Mouse (Mus musculus): Measurements from ENCODE around the gene Mef2a. TPM values are rescaled to one million over a fixed set of nuclear protein-coding genes. Genes with fewer than 3 reads are reported as not detected.
A peak's percentile ranks its signal among the peaks of the same experiment; 100 is the strongest.

Mef2a gene
- polyA plus RNA-seq, 1 experiment from 2014 or later = 144 TPM

GRCm38 (mm10) chr7:67230640-67231140 is 142.0 kb downstream of the Mef2a start:
- WGBS = 28% methylated on average over 3 of the region's 3 CpGs
- Histone ChIP-seq H3K4me1 (ENCODE audit: control insufficient read depth in 2 of 2, insufficient read depth in 2 of 2, low read length in 2 of 2) (peaks cover 22 to 50% of the 10 kb centered on the region in 2 experiments), H3K9ac (ENCODE audit: low read length) (peak overlapping the region; percentile 58), H3K4me2 (ENCODE audit: low read length) (peak overlapping the region; percentile 22), H3K27me3 (ENCODE audit: control insufficient read depth, insufficient read depth, low read length) (no peaks in the 10 kb centered on the region), H3K36me3 (ENCODE audit: control insufficient read depth, insufficient read depth, low read length) (peaks cover 57% of the 10 kb centered on the region), H3K4me3 (ENCODE audit: control insufficient read depth in 1 of 2, insufficient read depth in 1 of 2, low read depth in 1 of 2, low read length in 2 of 2) (no peak overlapping the region), H3K27ac (replicated peaks in 1 of 2; ENCODE audit: control insufficient read depth in 1 of 2, insufficient read depth in 1 of 2, low read depth in 2 of 2, low read length in 2 of 2) (peak overlapping the region; percentile 96 to 97), H3K9me3 (ENCODE audit: control insufficient read depth, low read length) (no peaks in the 10 kb centered on the region)
- no peak for ATAC-seq (ENCODE audit: insufficient number of reproducible peaks, insufficient read depth, low FRiP score, low read depth)

- Histone ChIP-seq H3K9ac (ENCODE audit: low read length) (no peak overlapping the region), H3K4me3 (ENCODE audit: control insufficient read depth in 1 of 2, insufficient read depth in 1 of 2, low read depth in 1 of 2, low read length in 2 of 2) (no peak overlapping the region)
Observed at GRCm38 (mm10) chr7:67230221-67230620, 142.4 kb downstream of the Mef2a start.

GRCm38 (mm10) chr7:67229701-67230100 is 143.0 kb downstream of the Mef2a start:
- no peak overlapping the region for H3K4me3 ChIP-seq (ENCODE audit: control insufficient read depth in 1 of 2, insufficient read depth in 1 of 2, low read depth in 1 of 2, low read length in 2 of 2)
- no peaks in the 10 kb centered on the region for H3K27me3 ChIP-seq (ENCODE audit: control insufficient read depth, insufficient read depth, low read length)
- peak overlapping the region; percentile 63 to 97 for H3K27ac ChIP-seq (replicated peaks in 1 of 2; ENCODE audit: control insufficient read depth in 1 of 2, insufficient read depth in 1 of 2, low read depth in 2 of 2, low read length in 2 of 2)
- 81% methylated on average over 3 of the region's 3 CpGs for WGBS
- H3K4me1 ChIP-seq (ENCODE audit: control insufficient read depth in 2 of 2, insufficient read depth in 2 of 2, low read length in 2 of 2) = peaks cover 20 to 40% of the 10 kb centered on the region in 2 experiments
- no peaks in the 10 kb centered on the region for H3K9me3 ChIP-seq (ENCODE audit: control insufficient read depth, low read length)
- H3K4me2 ChIP-seq (ENCODE audit: low read length) = 0 out of 2 replicates have a peak overlapping the region, but pooled peaks have one; percentile 5
- peaks cover 56% of the 10 kb centered on the region for H3K36me3 ChIP-seq (ENCODE audit: control insufficient read depth, insufficient read depth, low read length)
- ATAC-seq (ENCODE audit: insufficient number of reproducible peaks, insufficient read depth, low FRiP score, low read depth) = no peak
- no peak overlapping the region for H3K9ac ChIP-seq (ENCODE audit: low read length)

More at GRCm38 (mm10) chr7:67230221-67230620, 142.4 kb downstream of the Mef2a start:
- H3K4me1 ChIP-seq (ENCODE audit: control insufficient read depth in 2 of 2, insufficient read depth in 2 of 2, low read length in 2 of 2) = peaks cover 22 to 46% of the 10 kb centered on the region in 2 experiments
- H3K27me3 ChIP-seq (ENCODE audit: control insufficient read depth, insufficient read depth, low read length) = no peaks in the 10 kb centered on the region
- H3K36me3 ChIP-seq (ENCODE audit: control insufficient read depth, insufficient read depth, low read length) = peaks cover 56% of the 10 kb centered on the region
- no peak for ATAC-seq (ENCODE audit: insufficient number of reproducible peaks, insufficient read depth, low FRiP score, low read depth)
- H3K27ac ChIP-seq (replicated peaks in 1 of 2; ENCODE audit: control insufficient read depth in 1 of 2, insufficient read depth in 1 of 2, low read depth in 2 of 2, low read length in 2 of 2) = peak overlapping the region; percentile 96 to 97
- H3K4me2 ChIP-seq (ENCODE audit: low read length) = peak overlapping the region; percentile 22
- no peaks in the 10 kb centered on the region for H3K9me3 ChIP-seq (ENCODE audit: control insufficient read depth, low read length)
- WGBS = 27% methylated on average over 3 of the region's 3 CpGs

GRCm38 (mm10) chr7:67228891-67229602 is 143.6 kb downstream of the Mef2a start:
- Histone ChIP-seq H3K27ac (replicated peaks in 1 of 2; ENCODE audit: control insufficient read depth in 1 of 2, insufficient read depth in 1 of 2, low read depth in 2 of 2, low read length in 2 of 2) (peak overlapping the region; percentile 63 to 97), H3K4me3 (ENCODE audit: control insufficient read depth in 1 of 2, insufficient read depth in 1 of 2, low read depth in 1 of 2, low read length in 2 of 2) (no peak overlapping the region), H3K4me1 (ENCODE audit: control insufficient read depth in 2 of 2, insufficient read depth in 2 of 2, low read length in 2 of 2) (peaks cover 19 to 36% of the 10 kb centered on the region in 2 experiments), H3K9ac (ENCODE audit: low read length) (no peak overlapping the region), H3K4me2 (ENCODE audit: low read length) (no peak overlapping the region), H3K27me3 (ENCODE audit: control insufficient read depth, insufficient read depth, low read length) (no peaks in the 10 kb centered on the region), H3K36me3 (ENCODE audit: control insufficient read depth, insufficient read depth, low read length) (peaks cover 56% of the 10 kb centered on the region), H3K9me3 (ENCODE audit: control insufficient read depth, low read length) (no peaks in the 10 kb centered on the region)
- 75% methylated on average over 5 of the region's 5 CpGs for WGBS
- ATAC-seq (ENCODE audit: insufficient number of reproducible peaks, insufficient read depth, low FRiP score, low read depth) = no peak

GRCm38 (mm10) chr7:67228390-67228789 is 144.3 kb downstream of the Mef2a start:
- H3K27ac ChIP-seq (replicated peaks in 1 of 2; ENCODE audit: control insufficient read depth in 1 of 2, insufficient read depth in 1 of 2, low read depth in 2 of 2, low read length in 2 of 2) = no peak overlapping the region
- H3K36me3 ChIP-seq (ENCODE audit: control insufficient read depth, insufficient read depth, low read length) = peaks cover 54% of the 10 kb centered on the region

GRCm38 (mm10) chr7:67227538-67227937 is 145.1 kb downstream of the Mef2a start:
- H3K4me2 ChIP-seq (ENCODE audit: low read length) = no peak overlapping the region
- no peak overlapping the region for H3K9ac ChIP-seq (ENCODE audit: low read length)
- 0 out of 4 replicates have a peak overlapping the region, but pooled peaks of 1 of the 2 experiments have one; percentile 14 for H3K27ac ChIP-seq (replicated peaks in 1 of 2; ENCODE audit: control insufficient read depth in 1 of 2, insufficient read depth in 1 of 2, low read depth in 2 of 2, low read length in 2 of 2)
- H3K4me3 ChIP-seq (ENCODE audit: control insufficient read depth in 1 of 2, insufficient read depth in 1 of 2, low read depth in 1 of 2, low read length in 2 of 2) = no peak overlapping the region
- ATAC-seq (ENCODE audit: insufficient number of reproducible peaks, insufficient read depth, low FRiP score, low read depth) = no peak
- peaks cover 46% of the 10 kb centered on the region for H3K36me3 ChIP-seq (ENCODE audit: control insufficient read depth, insufficient read depth, low read length)
- H3K27me3 ChIP-seq (ENCODE audit: control insufficient read depth, insufficient read depth, low read length) = no peaks in the 10 kb centered on the region
- 55% methylated on average over 1 of the region's 1 CpGs for WGBS
- no peaks in the 10 kb centered on the region for H3K9me3 ChIP-seq (ENCODE audit: control insufficient read depth, low read length)
- H3K4me1 ChIP-seq (ENCODE audit: control insufficient read depth in 2 of 2, insufficient read depth in 2 of 2, low read length in 2 of 2) = peaks cover 19 to 45% of the 10 kb centered on the region in 2 experiments

More at GRCm38 (mm10) chr7:67228390-67228789, 144.3 kb downstream of the Mef2a start:
- no peak for ATAC-seq (ENCODE audit: insufficient number of reproducible peaks, insufficient read depth, low FRiP score, low read depth)
- Histone ChIP-seq H3K27me3 (ENCODE audit: control insufficient read depth, insufficient read depth, low read length) (no peaks in the 10 kb centered on the region), H3K9me3 (ENCODE audit: control insufficient read depth, low read length) (no peaks in the 10 kb centered on the region), H3K4me1 (ENCODE audit: control insufficient read depth in 2 of 2, insufficient read depth in 2 of 2, low read length in 2 of 2) (peaks cover 19 to 41% of the 10 kb centered on the region in 2 experiments), H3K4me2 (ENCODE audit: low read length) (no peak overlapping the region), H3K9ac (ENCODE audit: low read length) (no peak overlapping the region), H3K4me3 (ENCODE audit: control insufficient read depth in 1 of 2, insufficient read depth in 1 of 2, low read depth in 1 of 2, low read length in 2 of 2) (no peak overlapping the region)
- WGBS = 65% methylated on average over 3 of the region's 3 CpGs

GRCm38 (mm10) chr7:67225943-67226625 is 146.6 kb downstream of the Mef2a start:
- H3K4me3 ChIP-seq (ENCODE audit: control insufficient read depth in 1 of 2, insufficient read depth in 1 of 2, low read depth in 1 of 2, low read length in 2 of 2) = no peak overlapping the region
- H3K4me1 ChIP-seq (ENCODE audit: control insufficient read depth in 2 of 2, insufficient read depth in 2 of 2, low read length in 2 of 2) = peaks cover 19 to 37% of the 10 kb centered on the region in 2 experiments
- ATAC-seq (ENCODE audit: insufficient number of reproducible peaks, insufficient read depth, low FRiP score, low read depth) = no peak
- H3K4me2 ChIP-seq (ENCODE audit: low read length) = no peak overlapping the region
- H3K27me3 ChIP-seq (ENCODE audit: control insufficient read depth, insufficient read depth, low read length) = no peaks in the 10 kb centered on the region
- H3K36me3 ChIP-seq (ENCODE audit: control insufficient read depth, insufficient read depth, low read length) = peaks cover 33% of the 10 kb centered on the region
- WGBS = 89% methylated on average over 15 of the region's 15 CpGs
- H3K27ac ChIP-seq (replicated peaks in 1 of 2; ENCODE audit: control insufficient read depth in 1 of 2, insufficient read depth in 1 of 2, low read depth in 2 of 2, low read length in 2 of 2) = no peak overlapping the region
- H3K9me3 ChIP-seq (ENCODE audit: control insufficient read depth, low read length) = no peaks in the 10 kb centered on the region
- no peak overlapping the region for H3K9ac ChIP-seq (ENCODE audit: low read length)
